ENCODE assay signal across 8 mouse cellular contexts in the genomic region with DNA sequence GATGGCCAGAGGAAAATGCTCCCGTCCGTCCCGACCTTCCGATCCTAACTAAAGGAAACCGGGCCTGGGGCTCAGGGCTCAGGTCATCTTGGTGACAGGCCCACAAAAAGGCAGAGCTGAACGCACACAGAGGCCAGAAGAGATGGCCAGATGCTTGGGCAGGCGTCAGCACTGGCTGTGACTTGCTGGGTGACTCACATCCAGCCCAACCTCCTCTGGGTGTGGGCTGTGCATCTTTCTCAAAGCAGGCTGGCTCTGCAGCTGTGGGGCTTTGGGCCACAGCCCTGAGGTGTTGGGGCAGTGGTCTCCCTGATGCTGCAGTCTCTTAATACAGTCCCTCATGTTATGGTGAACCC. TPM values are rescaled to one million over a fixed set of nuclear protein-coding genes. Genes with fewer than 3 reads are reported as not detected.
DNase-seq lines count a peak whose midpoint lies in the region; ATAC-seq and TF ChIP-seq lines count a peak whose summit lies in the region.
"Had no signal": no experiment of that assay in that cellular context is flagged by ENCODE, and none has a peak within 500 bp of the region (broad histone marks: within the 10 kb centered on the region; RNA-seq: fewer than 3 reads in every experiment).

No protein-coding gene starts in this region.

- peaks cover 32% of the 10 kb centered on the region for H3K4me1 ChIP-seq in cortical plate, adult 2 months (ENCODE audit: control insufficient read depth, insufficient read depth, low read length)
- H3K4me1 ChIP-seq in forebrain, embryonic 16.5 days (replicated peaks; ENCODE audit: control insufficient read depth, insufficient read depth, low read length): peaks cover 76% of the 10 kb centered on the region
- H3K4me1 ChIP-seq in liver, embryonic 12.5 days: peaks cover 84% of the 10 kb centered on the region
- peaks cover 84% of the 10 kb centered on the region for H3K4me1 ChIP-seq in olfactory bulb, adult 2 months (ENCODE audit: control insufficient read depth, insufficient read depth, low read length)

- 1% methylated on average over 7 of the region's 7 CpGs for WGBS in forebrain, embryonic 16.5 days
- 32% methylated on average over 7 of the region's 7 CpGs for WGBS in liver, embryonic 12.5 days (ENCODE audit: insufficient replicate concordance)
- WGBS in olfactory bulb, adult 2 months: 4% methylated on average over 7 of the region's 7 CpGs

- peak overlapping the region; percentile 35 for H3K4me3 ChIP-seq in cortical plate, adult 2 months (ENCODE audit: insufficient read depth, low read length)
- H3K4me3 ChIP-seq in forebrain, embryonic 16.5 days (replicated peaks; ENCODE audit: low read length): peak overlapping the region; percentile 4; the same call in 1 of the 2 replicates
- H3K4me3 ChIP-seq in liver, embryonic 12.5 days: no peak overlapping the region
- peak overlapping the region; percentile 33 for H3K4me3 ChIP-seq in olfactory bulb, adult 2 months (ENCODE audit: insufficient read depth, low read depth, low read length)
- H3K4me3 ChIP-seq: erythroblast, embryonic 14.5 days had no signal

- intact Hi-C loops in left cerebral cortex, postnatal 10 days (cut with DNase I): loop anchor here (5.0 kb wide), 1 partner anchor 36 kb away; the partner anchor contains the start of gene Ncor2

- DNase-seq in left cerebral cortex, adult 18-20 months (ENCODE audit: low spot score in 2 of 2): peak; percentile 72 to 77
- no peak for DNase-seq in left cerebral cortex, postnatal 10 days (ENCODE audit: extremely low spot score in 1 of 2, low spot score in 2 of 2)
- DNase-seq in right cerebral cortex, postnatal 25 days: no peak

- no peaks in the 10 kb centered on the region for H3K27me3 ChIP-seq in forebrain, embryonic 16.5 days (replicated peaks; ENCODE audit: control insufficient read depth, insufficient read depth, low read length)
- no peaks in the 10 kb centered on the region for H3K27me3 ChIP-seq in liver, embryonic 12.5 days (replicated peaks)

- no peaks in the 10 kb centered on the region for H3K36me3 ChIP-seq in forebrain, embryonic 16.5 days (ENCODE audit: control insufficient read depth, insufficient read depth)
- no peaks in the 10 kb centered on the region for H3K36me3 ChIP-seq in liver, embryonic 12.5 days

- TF ChIP-seq POLR2A in cortical plate, adult 2 months (IDR thresholded peaks at IDR 0.05; ENCODE audit: extremely low read depth, insufficient read depth, low read length): no peak; the same call in 1 of the 2 replicates
- TF ChIP-seq POLR2A in olfactory bulb, adult 2 months (IDR thresholded peaks at IDR 0.05; ENCODE audit: insufficient read depth, low read depth, low read length): no peak

- H3K9ac ChIP-seq in forebrain, embryonic 16.5 days (replicated peaks; ENCODE audit: low read depth, low read length): peak overlapping the region; percentile 57
- H3K9ac ChIP-seq in liver, embryonic 12.5 days: no peak overlapping the region

- peak overlapping the region; percentile 98 for H3K27ac ChIP-seq in cortical plate, adult 2 months (ENCODE audit: insufficient read depth, low read length)
- peak overlapping the region; percentile 99 for H3K27ac ChIP-seq in forebrain, embryonic 16.5 days (ENCODE audit: low read length)
- H3K27ac ChIP-seq in liver, embryonic 12.5 days: peak overlapping the region; percentile 75
- peak overlapping the region; percentile 100 for H3K27ac ChIP-seq in olfactory bulb, adult 2 months (ENCODE audit: insufficient read depth, low read depth, low read length)

- H3K9me3 ChIP-seq in forebrain, embryonic 16.5 days (ENCODE audit: control insufficient read depth, low read length): no peaks in the 10 kb centered on the region
- H3K9me3 ChIP-seq in liver, embryonic 12.5 days (replicated peaks): no peaks in the 10 kb centered on the region

- peak overlapping the region; percentile 55 for H3K4me2 ChIP-seq in forebrain, embryonic 16.5 days (ENCODE audit: low read length)
- peak overlapping the region; percentile 50; the same call in 1 of the 2 replicates for H3K4me2 ChIP-seq in liver, embryonic 12.5 days

- no peak for TF ChIP-seq CTCF in cortical plate, adult 2 months (IDR thresholded peaks at IDR 0.05; ENCODE audit: extremely low read depth, insufficient read depth, low read length)
- no peak for TF ChIP-seq CTCF in olfactory bulb, adult 2 months (IDR thresholded peaks at IDR 0.05; ENCODE audit: insufficient read depth, low read depth, low read length)

- ATAC-seq in forebrain, embryonic 16.5 days: peak; percentile 61
- ATAC-seq in liver, embryonic 12.5 days: peak; percentile 27; the same call in 1 of the 2 replicates

RNA-seq across cellular contexts. Expression of gene Ncor2, which starts 37.5 kb away (rescaled TPM):
- 100 to 1,000 TPM; 177 to 208 TPM for total RNA-seq in left cerebral cortex, adult 18-20 months (2021)
- 100 to 1,000 TPM; 131 to 146 TPM for total RNA-seq in left cerebral cortex, postnatal 10 days (2021)
- 74.6 and 76.1 TPM in 2 replicates for polyA plus RNA-seq in cortical plate, adult 2 months (2012; rRNA removed)
- 26.5 and 27.1 TPM in 2 replicates for polyA plus RNA-seq in forebrain, embryonic 16.5 days (2015; fragmentation: Nextera tagmentation; extraction: Ambion mirVana)
- 9.7 and 10.0 TPM in 2 replicates for polyA plus RNA-seq in liver, embryonic 12.5 days (2016; fragmentation: Nextera tagmentation; extraction: Ambion mirVana)
- polyA plus RNA-seq in olfactory bulb, adult 2 months (2012; ENCODE audit: insufficient read depth, insufficient read length, low replicate concordance, missing spikeins): not detected in 2 replicates

Comparison
In these comparisons a context has a peak if more than half of its experiments do, and no peak if none do; other contexts are left out.
1. DNase-seq: peak in left cerebral cortex, adult 18-20 months (2 of 2); none in left cerebral cortex, postnatal 10 days (0 of 2) and right cerebral cortex, postnatal 25 days (single experiment).
2. Peak in every context shown above with its lines, with median percentiles within 50 percentile points of each other: H3K27ac ChIP-seq.